Mouse (Mus musculus): ENCODE data around the gene Eif4a2. TPM values are rescaled to one million over a fixed set of nuclear protein-coding genes. Genes with fewer than 3 reads are reported as not detected.

The Eif4a2 gene
- total and polyA plus RNA-seq, 3 experiments, result 128 to 385 (median 337) TPM

DNA sequence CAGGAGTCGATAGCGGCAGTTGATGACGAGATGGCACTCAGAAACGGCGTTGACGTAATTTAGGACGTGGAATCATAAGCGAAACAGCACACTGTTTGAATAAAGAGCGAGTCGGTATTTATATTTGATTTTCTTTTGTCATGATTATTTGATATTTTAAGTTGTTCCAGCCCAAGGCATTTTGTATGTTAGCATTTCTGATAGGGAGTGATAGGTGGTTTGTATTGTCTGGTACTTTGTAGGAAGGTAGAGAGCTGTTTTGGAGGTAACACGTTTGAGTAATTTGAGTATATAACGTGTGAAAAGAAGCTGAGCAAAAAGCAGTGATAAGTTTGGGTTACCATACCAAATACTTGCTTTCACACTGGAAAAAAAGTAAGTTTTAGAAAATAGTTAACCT is 5.1 kb downstream of the Eif4a2 start:
- no peak for TF ChIP-seq EP300 (IDR thresholded peaks at IDR 0.05; ENCODE audit: insufficient read depth, low read depth, low read length)
- no peak for TF ChIP-seq CTCF (IDR thresholded peaks at IDR 0.05)
- TF ChIP-seq POLR2A (IDR thresholded peaks at IDR 0.05; ENCODE audit: insufficient read depth, low read depth, low read length), result no peak
- Histone ChIP-seq H3K27ac (no peak overlapping the region), H3K4me1 (ENCODE audit: control insufficient read depth, insufficient read depth, low read length) (peaks cover 2% of the 10 kb centered on the region; the same call in 1 of the 2 replicates), H3K36me3 (ENCODE audit: control insufficient read depth, insufficient read depth, low read length) (peaks cover 51% of the 10 kb centered on the region), H3K4me3 (no peak overlapping the region), H3K9ac (ENCODE audit: low read depth, low read length) (no peak overlapping the region), H3K27me3 (ENCODE audit: control insufficient read depth, insufficient read depth, low read length) (no peaks in the 10 kb centered on the region), H3K79me2 (replicated peaks; ENCODE audit: control insufficient read depth, insufficient read depth, low read length) (peaks cover 7% of the 10 kb centered on the region)
- WGBS, result 63% methylated on average over 12 of the region's 12 CpGs
- DNase-seq, result no peak
- intact Hi-C loops (cut with DNase I), result no loop called here

DNA sequence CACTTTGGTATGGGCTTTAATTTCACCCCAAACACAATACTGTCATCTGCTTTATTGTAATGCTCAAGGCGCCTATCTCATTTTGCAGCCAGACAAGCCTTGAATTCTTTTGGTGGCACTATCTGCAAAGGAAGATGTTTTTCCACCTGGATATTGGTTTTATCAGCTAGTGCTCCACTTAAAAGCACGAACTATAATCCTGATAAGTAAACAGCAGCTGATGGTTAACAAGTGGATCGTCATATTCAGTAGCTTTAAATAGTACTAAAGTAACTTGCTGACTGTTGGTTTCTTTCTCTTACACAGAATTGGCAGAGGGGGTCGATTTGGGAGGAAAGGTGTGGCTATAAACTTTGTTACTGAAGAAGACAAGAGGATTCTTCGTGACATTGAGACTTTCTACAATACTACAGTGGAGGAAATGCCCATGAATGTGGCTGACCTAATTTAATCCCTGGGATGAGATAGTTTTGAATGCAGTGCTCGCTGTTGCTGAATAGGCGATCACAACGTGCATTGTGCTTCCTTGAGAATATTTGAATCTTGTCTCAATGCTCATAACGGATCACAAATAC is 5.7 kb downstream of the Eif4a2 start:
- no peak for DNase-seq
- intact Hi-C loops (cut with DNase I), result no loop called here
- Histone ChIP-seq H3K27ac (no peak overlapping the region), H3K4me1 (ENCODE audit: control insufficient read depth, insufficient read depth, low read length) (peaks cover 2% of the 10 kb centered on the region; the same call in 1 of the 2 replicates), H3K4me3 (no peak overlapping the region), H3K9ac (ENCODE audit: low read depth, low read length) (no peak overlapping the region), H3K79me2 (replicated peaks; ENCODE audit: control insufficient read depth, insufficient read depth, low read length) (peaks cover 5% of the 10 kb centered on the region), H3K27me3 (ENCODE audit: control insufficient read depth, insufficient read depth, low read length) (no peaks in the 10 kb centered on the region), H3K36me3 (ENCODE audit: control insufficient read depth, insufficient read depth, low read length) (peaks cover 51% of the 10 kb centered on the region)
- TF ChIP-seq POLR2A (IDR thresholded peaks at IDR 0.05; ENCODE audit: insufficient read depth, low read depth, low read length), result no peak
- TF ChIP-seq EP300 (IDR thresholded peaks at IDR 0.05; ENCODE audit: insufficient read depth, low read depth, low read length), result no peak
- TF ChIP-seq CTCF (IDR thresholded peaks at IDR 0.05), result no peak
- 25% methylated on average over 9 of the region's 9 CpGs for WGBS

DNA sequence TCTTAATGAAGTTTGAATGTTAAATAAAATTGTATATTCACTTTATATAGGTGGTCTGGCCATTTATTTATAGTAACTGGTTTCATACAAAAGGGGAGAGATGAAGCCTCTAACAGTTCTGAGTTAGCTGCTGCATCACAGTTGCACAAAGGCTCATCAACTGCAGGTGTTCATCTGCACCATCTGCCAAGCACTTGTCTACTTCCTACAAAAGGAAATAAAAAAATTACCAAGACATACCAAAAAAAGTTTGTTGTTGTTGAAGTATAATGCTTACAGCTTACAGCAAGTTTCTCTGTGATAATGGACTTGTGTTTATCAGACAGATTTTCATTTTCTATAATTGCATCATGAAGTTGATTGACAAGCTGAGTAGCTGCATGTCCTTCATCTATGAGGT is 6.7 kb downstream of the Eif4a2 start:
- no peak for DNase-seq
- peaks cover 2% of the 10 kb centered on the region; the same call in 1 of the 2 replicates for H3K4me1 ChIP-seq (ENCODE audit: control insufficient read depth, insufficient read depth, low read length)
- H3K36me3 ChIP-seq (ENCODE audit: control insufficient read depth, insufficient read depth, low read length), result peaks cover 48% of the 10 kb centered on the region
- intact Hi-C loops (cut with DNase I), result no loop called here
- H3K27me3 ChIP-seq (ENCODE audit: control insufficient read depth, insufficient read depth, low read length), result no peaks in the 10 kb centered on the region
- no peak overlapping the region for H3K4me3 ChIP-seq
- H3K79me2 ChIP-seq (replicated peaks; ENCODE audit: control insufficient read depth, insufficient read depth, low read length), result 0 out of 2 replicates have a peak, but pooled peaks cover 2% of the 10 kb centered on the region
- TF ChIP-seq POLR2A (IDR thresholded peaks at IDR 0.05; ENCODE audit: insufficient read depth, low read depth, low read length), result no peak; the same call in 1 of the 2 replicates
- TF ChIP-seq CTCF (IDR thresholded peaks at IDR 0.05), result no peak
- no peak for TF ChIP-seq EP300 (IDR thresholded peaks at IDR 0.05; ENCODE audit: insufficient read depth, low read depth, low read length)
- H3K9ac ChIP-seq (ENCODE audit: low read depth, low read length), result no peak overlapping the region
- no peak overlapping the region for H3K27ac ChIP-seq

DNA sequence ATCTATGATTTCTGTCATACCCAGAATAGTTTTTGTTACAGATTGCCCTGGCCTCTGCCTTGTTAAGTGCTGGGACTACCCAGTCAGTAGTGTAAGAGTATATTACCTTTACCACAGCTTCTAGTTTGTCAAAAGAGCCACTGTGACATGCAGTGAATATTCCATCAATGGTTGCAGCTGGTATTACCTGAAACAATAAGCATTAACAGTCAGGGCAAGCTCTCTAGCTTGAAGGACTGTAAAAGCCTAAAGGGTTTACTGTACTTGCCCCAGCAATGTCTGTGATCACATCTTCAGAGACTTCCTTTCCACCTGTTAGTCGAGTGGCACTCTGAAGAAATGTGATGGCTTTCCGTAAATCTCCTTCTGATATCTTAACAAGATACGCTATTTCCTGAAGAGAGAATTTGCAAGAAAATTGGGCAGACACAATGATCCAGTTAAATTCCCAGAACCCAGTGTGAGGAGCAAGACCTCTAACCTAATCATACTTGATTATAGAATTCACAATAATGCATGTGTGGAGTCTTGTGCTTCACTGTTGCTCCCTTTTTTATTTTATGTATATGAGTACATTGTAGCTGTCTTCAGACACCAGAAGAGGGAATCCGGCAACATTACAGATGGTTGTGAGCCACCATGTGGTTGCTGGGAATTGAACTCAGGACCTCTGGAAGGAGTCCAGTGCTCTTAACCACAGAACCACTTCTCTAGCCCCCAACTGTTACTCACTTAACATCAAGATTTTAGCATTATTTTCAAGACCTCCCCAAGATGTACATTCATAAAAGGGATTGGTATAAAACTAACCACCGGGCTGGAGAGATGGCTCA is 7.3 kb downstream of the Eif4a2 start:
- no peak overlapping the region for H3K27ac ChIP-seq
- DNase-seq, result no peak
- intact Hi-C loops (cut with DNase I), result no loop called here
- TF ChIP-seq CTCF (IDR thresholded peaks at IDR 0.05), result no peak
- TF ChIP-seq EP300 (IDR thresholded peaks at IDR 0.05; ENCODE audit: insufficient read depth, low read depth, low read length), result no peak
- TF ChIP-seq POLR2A (IDR thresholded peaks at IDR 0.05; ENCODE audit: insufficient read depth, low read depth, low read length), result 0 out of 2 replicates have a peak, but pooled peaks have one; percentile 32
- H3K36me3 ChIP-seq (ENCODE audit: control insufficient read depth, insufficient read depth, low read length), result peaks cover 42% of the 10 kb centered on the region
- H3K4me1 ChIP-seq (ENCODE audit: control insufficient read depth, insufficient read depth, low read length), result peaks cover under 1% of the 10 kb centered on the region; the same call in 1 of the 2 replicates
- H3K79me2 ChIP-seq (replicated peaks; ENCODE audit: control insufficient read depth, insufficient read depth, low read length), result no peaks in the 10 kb centered on the region
- no peak overlapping the region for H3K9ac ChIP-seq (ENCODE audit: low read depth, low read length)
- 60% methylated on average over 5 of the region's 5 CpGs for WGBS
- H3K4me3 ChIP-seq, result no peak overlapping the region
- no peaks in the 10 kb centered on the region for H3K27me3 ChIP-seq (ENCODE audit: control insufficient read depth, insufficient read depth, low read length)

DNA sequence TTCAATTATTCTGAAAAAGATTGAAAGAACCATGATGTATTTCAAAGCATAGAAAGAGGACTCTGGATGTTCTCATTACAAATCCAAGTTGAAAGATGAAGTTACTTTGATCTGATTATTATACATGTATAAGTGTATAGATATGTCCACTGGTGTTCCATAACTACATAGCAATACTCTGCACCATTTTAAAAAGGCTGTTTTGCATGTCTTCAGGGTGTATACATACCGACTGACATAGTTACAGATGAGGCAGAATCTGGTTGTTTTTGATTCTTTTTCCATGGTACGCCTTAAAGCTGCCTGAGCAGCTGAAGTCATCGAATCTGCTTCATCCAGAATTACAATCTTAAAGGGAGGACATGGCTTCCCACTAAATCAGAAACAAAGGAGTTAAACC is 8.2 kb downstream of the Eif4a2 start:
- intact Hi-C loops (cut with DNase I), result no loop called here
- Histone ChIP-seq H3K9ac (ENCODE audit: low read depth, low read length) (no peak overlapping the region), H3K27me3 (ENCODE audit: control insufficient read depth, insufficient read depth, low read length) (no peaks in the 10 kb centered on the region), H3K4me3 (no peak overlapping the region), H3K79me2 (replicated peaks; ENCODE audit: control insufficient read depth, insufficient read depth, low read length) (no peaks in the 10 kb centered on the region), H3K36me3 (ENCODE audit: control insufficient read depth, insufficient read depth, low read length) (peaks cover 32% of the 10 kb centered on the region), H3K27ac (no peak overlapping the region), H3K4me1 (ENCODE audit: control insufficient read depth, insufficient read depth, low read length) (no peaks in the 10 kb centered on the region)
- 72% methylated on average over 3 of the region's 3 CpGs for WGBS
- DNase-seq, result no peak
- TF ChIP-seq EP300 (IDR thresholded peaks at IDR 0.05; ENCODE audit: insufficient read depth, low read depth, low read length) (no peak), POLR2A (IDR thresholded peaks at IDR 0.05; ENCODE audit: insufficient read depth, low read depth, low read length) (no peak)

DNA sequence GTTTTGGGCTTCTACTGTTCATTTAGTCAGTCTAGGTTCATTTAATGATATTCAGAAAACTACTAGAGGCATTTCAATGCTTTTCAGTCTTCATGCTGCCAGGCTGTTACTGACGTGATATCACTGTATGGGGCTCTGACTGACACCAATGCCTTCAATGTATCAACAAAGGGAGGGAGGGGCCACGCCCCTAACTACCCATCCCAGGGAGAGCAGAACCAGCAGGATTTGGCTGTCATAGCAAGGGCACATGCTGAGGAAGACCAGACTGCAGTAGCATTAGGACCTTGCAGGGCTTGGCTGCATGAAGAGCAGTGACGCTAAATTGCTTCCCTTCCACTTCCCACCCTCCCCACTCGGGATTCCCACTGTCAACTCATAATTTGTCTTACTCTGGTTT is 9.9 kb downstream of the Eif4a2 start:
- TF ChIP-seq CTCF (IDR thresholded peaks at IDR 0.05) (no peak), POLR2A (IDR thresholded peaks at IDR 0.05; ENCODE audit: insufficient read depth, low read depth, low read length) (no peak), EP300 (IDR thresholded peaks at IDR 0.05; ENCODE audit: insufficient read depth, low read depth, low read length) (no peak)
- WGBS, result 45% methylated on average over 4 of the region's 4 CpGs
- Histone ChIP-seq H3K27ac (no peak overlapping the region), H3K27me3 (ENCODE audit: control insufficient read depth, insufficient read depth, low read length) (no peaks in the 10 kb centered on the region), H3K4me1 (ENCODE audit: control insufficient read depth, insufficient read depth, low read length) (no peaks in the 10 kb centered on the region), H3K9ac (ENCODE audit: low read depth, low read length) (no peak overlapping the region), H3K36me3 (ENCODE audit: control insufficient read depth, insufficient read depth, low read length) (peaks cover 16% of the 10 kb centered on the region), H3K4me3 (no peak overlapping the region), H3K79me2 (replicated peaks; ENCODE audit: control insufficient read depth, insufficient read depth, low read length) (no peaks in the 10 kb centered on the region)
- DNase-seq, result no peak
- intact Hi-C loops (cut with DNase I), result no loop called here
